Mouse (Mus musculus): ENCODE results near the gene Pisd.
"Not testable (repeated sequence)": the region's sequence is repeated elsewhere in the genome, so short reads cannot be mapped to it uniquely, and the experiment has no call there.

Pisd gene

GRCm38 (mm10) chr5:32785313-32785915 is at the start of gene Pisd:
TSS of gene Pisd (minus strand) at chr5:32785646.
- DNase-seq: peak; percentile 96

DNA sequence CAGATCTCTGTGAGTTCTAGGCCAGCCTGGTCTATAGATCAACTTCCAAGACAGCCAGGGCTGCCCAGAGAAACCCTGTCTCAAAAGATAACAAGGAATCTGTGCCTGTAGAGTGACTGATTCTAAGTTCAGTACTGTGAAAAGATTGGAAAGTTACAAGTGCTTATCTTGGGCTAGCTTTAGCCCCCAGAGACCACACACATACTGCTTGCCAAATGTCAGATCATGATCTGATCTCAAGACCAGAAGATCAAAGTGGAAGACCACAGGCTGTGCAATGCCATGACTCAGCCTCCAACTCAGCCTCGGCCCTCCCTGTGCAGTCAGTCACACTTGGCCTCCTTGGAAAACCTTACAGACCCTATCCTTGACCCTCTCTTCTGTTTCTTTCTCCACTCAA is 49.1 kb upstream of the Pisd start:
- no peak for DNase-seq

DNA sequence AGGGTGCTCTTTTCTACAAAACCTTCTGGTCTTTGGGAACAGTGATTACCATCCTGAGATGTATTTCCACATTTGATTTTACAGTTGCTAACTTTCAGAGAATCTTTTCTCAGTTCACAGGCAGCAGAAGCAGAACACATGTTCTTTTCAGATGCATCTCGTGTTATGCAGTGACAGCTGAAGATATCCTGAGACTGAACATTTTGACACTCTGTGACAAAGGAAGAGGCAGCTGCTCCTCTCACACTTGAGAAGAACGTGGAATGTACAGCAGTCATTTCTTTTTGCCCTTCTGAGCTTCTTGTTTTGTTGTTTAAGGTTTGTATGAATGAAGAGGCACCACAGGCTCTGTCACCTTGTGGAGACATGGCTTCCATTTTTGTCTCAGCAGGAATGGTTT is 44.6 kb upstream of the Pisd start:
- DNase-seq: no peak

- DNase-seq: not testable (repeated sequence)
Measured at GRCm38 (mm10) chr5:32828766-32829165, 43.3 kb upstream of the Pisd start.

GRCm38 (mm10) chr5:32827009-32827408 is 41.6 kb upstream of the Pisd start, which contains the start of gene Gm20671:
TSS of gene Gm20671 (minus strand) at chr5:32827109.
- no peak for DNase-seq

GRCm38 (mm10) chr5:32820471-32820870 is 35.0 kb upstream of the Pisd start:
- DNase-seq: no peak

GRCm38 (mm10) chr5:32815396-32815795 is 29.9 kb upstream of the Pisd start:
- DNase-seq: no peak

DNA sequence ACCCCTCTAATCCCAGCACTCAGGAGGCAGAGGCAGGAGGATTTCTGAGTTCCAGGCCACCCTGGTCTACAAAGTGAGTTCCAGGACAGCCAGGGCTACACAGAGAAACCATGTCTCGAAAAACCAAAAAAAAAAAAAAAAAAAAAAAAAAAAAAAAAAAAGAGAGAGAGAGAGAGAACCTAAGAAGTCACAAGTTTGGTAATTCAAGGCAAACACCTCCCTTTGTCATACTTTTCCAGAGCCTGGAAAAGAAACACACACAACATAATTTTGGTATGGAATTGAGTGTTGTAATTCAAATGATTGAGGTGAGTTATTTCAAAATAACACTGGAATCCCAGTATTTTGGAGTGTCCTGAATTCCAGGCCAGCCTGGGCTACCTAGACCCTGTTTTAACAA is 1.0 kb upstream of the Pisd start:
- DNase-seq: not testable (repeated sequence)

DNA sequence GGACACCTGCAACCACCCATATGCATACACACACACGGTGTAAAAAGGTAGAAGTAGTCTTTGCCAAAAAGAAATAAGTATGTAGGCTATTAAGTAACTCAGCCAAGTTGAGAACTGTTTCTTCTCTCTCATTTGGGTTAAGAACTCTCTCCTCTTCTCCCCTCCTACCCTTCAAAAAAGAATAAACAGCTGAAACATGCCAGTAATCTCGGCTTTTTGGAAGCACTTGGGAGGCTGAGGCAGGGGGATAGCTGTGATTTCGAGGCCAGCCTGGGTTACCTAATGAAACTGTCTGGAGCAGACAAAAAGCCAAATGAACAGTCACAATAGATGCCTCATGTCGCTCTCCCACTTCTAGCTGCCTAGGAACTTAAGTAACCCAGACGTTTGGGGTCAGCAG is 720 bp downstream of the Pisd start:
- no peak for DNase-seq

DNA sequence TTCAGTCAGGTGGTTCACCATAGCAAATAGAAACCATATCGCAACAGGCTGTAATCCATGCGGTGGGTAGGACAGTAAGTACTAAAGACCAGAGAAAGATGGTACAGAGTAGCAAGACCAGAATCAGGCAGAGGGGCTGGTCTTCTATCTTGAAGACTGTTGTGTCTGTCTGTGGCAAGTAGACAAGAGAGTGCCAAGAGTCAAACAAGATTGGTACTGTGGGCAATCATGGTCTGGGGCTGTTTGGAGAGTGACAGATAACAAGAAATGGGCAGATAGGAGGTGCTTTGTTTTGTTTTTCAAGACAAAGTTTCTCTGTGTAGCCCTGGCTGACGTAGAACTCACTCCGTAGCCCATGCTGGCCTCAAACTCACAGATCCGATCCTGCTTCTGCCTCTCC is 3.9 kb downstream of the Pisd start:
- no peak for DNase-seq

DNA sequence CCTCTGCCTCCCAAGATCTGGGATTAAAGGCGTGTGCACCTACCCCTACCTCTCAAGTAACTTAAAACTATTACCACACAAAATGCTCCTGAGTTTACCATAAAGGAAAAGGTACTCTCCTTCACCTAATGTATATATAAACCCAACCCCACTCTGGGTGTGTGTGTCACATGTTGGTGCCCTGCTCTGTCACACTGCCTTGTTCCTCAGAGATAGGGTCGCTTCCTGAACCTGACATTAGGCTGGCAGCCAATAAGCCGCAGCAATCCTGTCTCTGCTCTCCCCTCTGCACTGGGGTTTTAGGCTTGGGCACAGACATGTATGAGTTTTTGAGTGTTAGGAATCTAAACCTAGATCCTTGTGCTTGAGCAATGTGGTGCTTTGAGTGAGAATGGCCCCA is 7.3 kb downstream of the Pisd start:
- no peak for DNase-seq

DNA sequence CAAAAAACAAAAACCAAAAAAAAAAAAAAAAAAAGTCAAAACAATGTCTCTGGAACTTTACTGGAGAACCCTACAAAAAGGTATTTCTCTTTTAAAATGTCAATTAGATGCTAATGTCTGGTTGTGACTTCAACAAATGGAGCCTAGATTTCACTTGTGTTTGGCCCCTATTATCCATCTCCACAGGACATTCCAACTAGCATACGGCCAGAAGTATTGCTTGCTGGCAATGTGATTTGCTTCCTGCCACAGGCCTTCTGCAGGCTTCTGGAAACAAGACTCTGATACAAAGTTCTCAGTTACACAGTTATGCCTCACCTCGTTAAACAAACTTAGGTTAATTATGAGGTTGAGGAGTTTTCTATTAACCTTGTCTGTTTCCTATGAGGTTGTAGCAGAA is 13.1 kb downstream of the Pisd start:
- DNase-seq: no peak

GRCm38 (mm10) chr5:32767636-32768373 is 17.6 kb downstream of the Pisd start:
- DNase-seq: no peak

DNA sequence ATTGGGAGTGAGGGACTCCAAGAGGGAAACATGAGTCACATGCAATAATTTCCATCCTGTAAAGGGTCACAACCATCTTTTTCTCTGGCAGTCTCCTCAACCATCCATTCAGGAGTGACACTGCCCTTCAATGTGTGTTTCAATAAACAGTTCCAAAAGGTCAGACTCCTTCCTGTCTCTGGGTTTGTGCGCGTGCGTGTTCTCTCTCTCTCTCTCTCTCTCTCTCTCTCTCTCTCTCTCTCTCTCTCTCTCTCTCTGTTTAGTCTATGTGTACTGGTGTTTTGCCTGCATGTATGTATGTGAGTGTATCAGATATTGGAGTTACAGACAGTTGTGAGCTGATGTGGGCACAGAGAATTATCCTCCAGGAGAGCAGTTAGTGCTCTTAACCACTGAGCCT is 18.4 kb downstream of the Pisd start:
- no peak for DNase-seq

DNA sequence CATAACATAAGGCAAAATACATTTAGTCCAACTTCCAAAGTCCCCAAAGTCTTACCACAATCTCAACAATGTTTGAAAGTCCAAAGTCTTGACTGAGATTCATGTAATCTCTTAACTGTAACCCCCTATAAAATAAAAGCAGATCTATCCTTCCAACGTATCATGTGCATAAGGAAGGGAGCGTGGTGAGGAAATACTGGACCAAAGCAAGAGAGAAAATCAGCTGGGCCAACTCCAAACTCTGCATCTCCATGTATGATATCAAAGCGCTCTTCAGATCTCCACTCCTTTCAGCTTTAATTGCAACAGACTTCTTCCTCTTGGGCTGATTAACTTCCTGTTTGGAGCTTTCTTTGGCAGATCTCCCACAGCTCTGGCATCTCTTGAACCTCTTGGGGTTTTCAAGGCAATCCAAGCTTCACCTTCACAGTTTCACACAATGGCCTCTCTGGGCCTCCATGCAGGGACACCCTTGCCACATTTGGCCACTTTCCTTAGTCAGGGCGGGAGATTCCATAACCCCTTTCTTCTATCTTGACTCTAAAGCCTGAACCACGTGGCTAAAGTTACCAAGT is 23.8 kb downstream of the Pisd start:
- DNase-seq: no peak

DNA sequence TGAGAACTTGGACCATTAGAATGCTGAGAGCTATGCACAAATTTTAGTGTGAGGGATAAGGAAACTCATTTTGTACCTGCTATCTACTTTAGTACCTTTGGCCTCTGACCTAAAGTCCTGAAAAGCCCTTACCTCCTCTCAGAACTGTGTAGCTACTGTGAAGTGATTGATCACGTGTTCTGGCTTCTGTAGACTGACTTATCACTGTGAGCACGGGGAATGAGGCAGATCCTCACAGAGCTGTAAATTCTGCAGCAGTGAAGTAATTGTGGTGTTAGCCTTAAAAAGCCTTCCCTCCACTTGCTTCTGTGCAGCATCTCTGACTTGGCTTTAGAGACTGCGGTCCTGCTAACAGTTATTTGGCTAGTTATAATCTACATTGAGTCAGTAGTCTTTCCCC is 24.7 kb downstream of the Pisd start:
- no peak for DNase-seq

GRCm38 (mm10) chr5:32760352-32760751 is 25.1 kb downstream of the Pisd start:
- DNase-seq: not testable (repeated sequence)

- no peak for DNase-seq
Measured at GRCm38 (mm10) chr5:32759662-32760061, 25.8 kb downstream of the Pisd start.

DNA sequence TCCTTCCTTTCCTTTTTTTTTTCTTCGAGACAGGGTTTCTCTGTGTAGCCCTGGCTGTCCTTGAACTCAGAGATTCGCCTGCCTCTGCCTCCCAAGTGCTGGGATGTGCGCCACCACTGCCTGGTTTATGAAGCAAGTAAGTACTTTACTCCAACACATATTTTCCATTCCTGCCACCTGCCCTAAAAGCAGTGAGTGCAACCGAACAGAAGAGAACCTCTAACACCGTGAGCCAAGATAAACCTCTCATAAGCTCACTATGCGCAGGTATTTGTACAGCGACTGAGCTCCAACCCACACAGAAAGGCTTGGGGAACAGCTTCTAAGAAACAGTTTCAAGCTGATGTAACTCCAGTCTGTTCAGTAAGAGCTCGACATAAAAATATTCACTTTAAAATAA is 29.3 kb downstream of the Pisd start:
- no peak for DNase-seq

- DNase-seq: no peak
Measured at GRCm38 (mm10) chr5:32751736-32752135, 33.7 kb downstream of the Pisd start.

GRCm38 (mm10) chr5:32748936-32749335 is 36.5 kb downstream of the Pisd start:
- no peak for DNase-seq

DNA sequence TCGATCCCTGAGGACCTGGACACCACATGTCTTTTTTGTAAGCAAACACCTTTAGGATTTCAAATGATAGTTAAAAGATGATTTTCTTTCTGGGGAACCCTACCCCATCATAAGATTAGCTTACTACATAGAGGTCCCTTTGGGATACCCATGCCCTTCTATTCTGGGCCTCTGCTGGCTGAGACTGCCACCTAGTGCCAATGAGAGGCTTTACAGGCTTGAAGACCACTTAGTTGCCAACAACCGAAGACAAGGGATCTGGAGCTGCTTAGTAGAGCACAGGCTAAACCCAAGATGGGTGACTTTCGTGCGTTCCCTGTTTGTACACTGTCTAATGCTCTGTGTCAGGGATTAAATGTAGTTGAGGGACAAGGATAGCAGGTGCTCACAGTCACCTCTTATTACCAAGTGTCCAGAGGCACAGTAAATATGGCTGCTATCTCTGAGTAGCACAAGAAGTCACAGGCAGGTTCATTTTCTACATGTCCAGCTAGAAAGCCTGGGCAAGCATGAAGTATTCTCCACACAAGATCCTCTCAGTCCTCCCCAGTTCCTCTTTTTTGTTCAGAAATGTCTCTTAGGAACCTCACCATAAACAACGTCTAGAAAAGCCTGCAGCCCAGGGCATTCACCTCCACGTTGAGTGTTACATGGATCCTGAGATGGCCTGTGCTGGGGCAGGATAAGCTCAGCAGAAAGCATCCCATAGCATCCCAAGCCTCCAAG is 37.6 kb downstream of the Pisd start:
- peak; percentile 35 for DNase-seq

Data from right cerebral cortex, postnatal 14 days (tissue).